33 mouse cellular contexts compared by ENCODE assay signal in the genomic region with DNA sequence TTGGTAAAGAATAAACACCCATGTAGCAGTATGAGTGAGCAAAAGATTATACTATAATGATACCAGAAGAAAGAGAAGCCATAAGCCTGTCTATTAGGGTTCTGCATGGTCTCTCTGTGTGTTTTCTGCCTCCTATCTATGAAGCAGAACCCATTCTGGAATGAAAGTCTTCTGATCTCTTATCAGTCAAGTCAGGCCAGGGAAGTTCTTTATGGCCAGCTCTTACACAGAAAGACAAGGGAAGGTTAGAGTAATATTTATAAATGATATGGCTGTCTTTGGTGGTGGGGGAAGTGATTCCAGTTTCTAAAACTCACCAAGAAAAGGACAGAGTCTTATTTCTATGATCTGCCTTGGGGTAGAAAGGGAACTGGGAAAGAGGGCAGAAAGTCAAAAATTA.
"Had no signal": no experiment of that assay in that cellular context is flagged by ENCODE, and none has a peak within 500 bp of the region (broad histone marks: within the 10 kb centered on the region; RNA-seq: fewer than 3 reads in every experiment).

No protein-coding gene starts in this region.

- H3K9me3 ChIP-seq: heart, embryonic 10.5 days; heart, embryonic 12.5 days; heart, embryonic 13.5 days; heart, embryonic 15.5 days; hindbrain, embryonic 10.5 days; hindbrain, embryonic 12.5 days; hindbrain, embryonic 13.5 days; hindbrain, embryonic 15.5 days; kidney, embryonic 15.5 days had no signal

- H3K9ac ChIP-seq: heart, embryonic 12.5 days; heart, embryonic 13.5 days; heart, embryonic 15.5 days; hindbrain, embryonic 12.5 days; hindbrain, embryonic 13.5 days; hindbrain, embryonic 14.5 days; hindbrain, embryonic 15.5 days; kidney, embryonic 15.5 days had no signal

- H3K36me3 ChIP-seq: heart, embryonic 10.5 days; heart, embryonic 12.5 days; heart, embryonic 13.5 days; heart, embryonic 15.5 days; hindbrain, embryonic 10.5 days; hindbrain, embryonic 12.5 days; hindbrain, embryonic 13.5 days; hindbrain, embryonic 15.5 days; kidney, embryonic 15.5 days had no signal

- H3K4me1 ChIP-seq: heart, embryonic 10.5 days; heart, embryonic 12.5 days; heart, embryonic 13.5 days; heart, embryonic 15.5 days; hindbrain, embryonic 10.5 days; hindbrain, embryonic 12.5 days; hindbrain, embryonic 13.5 days; hindbrain, embryonic 15.5 days; kidney, embryonic 15.5 days had no signal

- H3K4me3 ChIP-seq: heart, embryonic 10.5 days; heart, embryonic 12.5 days; heart, embryonic 13.5 days; heart, embryonic 15.5 days; hindbrain, embryonic 10.5 days; hindbrain, embryonic 12.5 days; hindbrain, embryonic 13.5 days; hindbrain, embryonic 15.5 days; kidney, embryonic 15.5 days; layer of hippocampus, adult 2 months; left cerebral cortex, adult 2 months had no signal

- H3K27ac ChIP-seq: heart, embryonic 10.5 days; heart, embryonic 13.5 days; heart, embryonic 15.5 days; hindbrain, embryonic 10.5 days; hindbrain, embryonic 12.5 days; hindbrain, embryonic 13.5 days; hindbrain, embryonic 14.5 days; hindbrain, embryonic 15.5 days; hindbrain, postnatal 0 days; kidney, embryonic 15.5 days; kidney, postnatal 0 days; layer of hippocampus, adult 2 months; left cerebral cortex, adult 2 months had no signal

- H3K27me3 ChIP-seq: heart, embryonic 12.5 days; heart, embryonic 13.5 days; heart, embryonic 15.5 days; hindbrain, embryonic 12.5 days; hindbrain, embryonic 13.5 days; hindbrain, embryonic 15.5 days; kidney, embryonic 15.5 days had no signal

- H3K4me2 ChIP-seq: heart, embryonic 11.5 days; heart, embryonic 12.5 days; heart, embryonic 13.5 days; heart, embryonic 15.5 days; hindbrain, embryonic 12.5 days; hindbrain, embryonic 13.5 days; hindbrain, embryonic 14.5 days; hindbrain, embryonic 15.5 days; kidney, embryonic 15.5 days had no signal

- DNase-seq: heart, postnatal 10 days; heart, postnatal 14 days; heart, postnatal 36 days; heart, postnatal 4 days; kidney, adult 11 months; kidney, adult 18-20 months; kidney, adult 2 months; kidney, adult 8-10 months; kidney, adult 9 months; kidney, postnatal 10 days; kidney, postnatal 14 days; kidney, postnatal 25 days; kidney, postnatal 36 days; kidney, postnatal 4 days; layer of hippocampus, adult 9-11 months; layer of hippocampus, postnatal 36 days had no signal

- ATAC-seq: hindbrain, embryonic 16.5 days; hindbrain, postnatal 0 days; inflammation-experienced regulatory T-cells, adult 6 months had no signal
